Mouse (Mus musculus) midbrain, embryonic 12.5 days (tissue): ENCODE results near the gene Pigz. TPM values are rescaled to one million over a fixed set of nuclear protein-coding genes. Genes with fewer than 3 reads are reported as not detected.
A peak's percentile ranks its signal among the peaks of the same experiment; 100 is the strongest.

Experiments used
- ATAC-seq: fragments of 200-750 bp; cut with Nextera tagmentation; 2 replicates; pipeline ENCODE4 v1.8.0; 2017; ENCODE audit warnings: low read depth, moderate TSS enrichment, moderate library complexity; ENCODE audit not compliant: low FRiP score
- H3K27ac ChIP-seq: fragments of 300-500 bp; sonication (generic); replicated peaks from 2 replicates; pipeline ENCODE4 v1.5.1; 2016; ENCODE audit warnings: mild to moderate bottlenecking
- H3K27me3 ChIP-seq: fragments of 300-500 bp; sonication (generic); 2 replicates; pipeline ENCODE4 v1.6.1; 2016; ENCODE audit warnings: mild to moderate bottlenecking
- H3K36me3 ChIP-seq: fragments of 300-500 bp; sonication (generic); 2 replicates; pipeline ENCODE4 v1.6.1; 2016
- H3K4me1 ChIP-seq: fragments of 300-500 bp; sonication (generic); 2 replicates; pipeline ENCODE4 v1.6.1; 2016
- H3K4me2 ChIP-seq: fragments of 300-500 bp; sonication (generic); replicated peaks from 2 replicates; pipeline ENCODE4 v1.6.1; 2016; ENCODE audit warnings: mild to moderate bottlenecking, moderate library complexity
- H3K4me3 ChIP-seq: fragments of 300-500 bp; sonication (generic); 2 replicates; pipeline ENCODE4 v1.5.1; 2016; ENCODE audit warnings: mild to moderate bottlenecking
- H3K9ac ChIP-seq: fragments of 300-500 bp; sonication (generic); replicated peaks from 2 replicates; pipeline ENCODE4 v1.6.1; 2016; ENCODE audit warnings: mild to moderate bottlenecking, moderate library complexity
- H3K9me3 ChIP-seq: fragments of 300-500 bp; sonication (generic); 2 replicates; pipeline ENCODE4 v1.6.1; 2016; ENCODE audit warnings: mild to moderate bottlenecking
- WGBS: fragments of 180-500 bp; shearing (Covaris S2); methylation state at CpG from one replicate; pipeline ENCODE4 v1.1.7; 2016; 5-methylcytosine and 5-hydroxymethylcytosine counted together
- polyA plus RNA-seq: library from polyadenylated mRNA; unstranded; fragments of >200 nt; fragmentation: Nextera tagmentation; extraction: Ambion mirVana; gene quantifications from 2 replicates; pipeline ENCODE4 v1.2.1, GENCODE M21; 2016

Pigz gene
- polyA plus RNA-seq, 1 experiment from 2014 or later, result 1.4 TPM

DNA sequence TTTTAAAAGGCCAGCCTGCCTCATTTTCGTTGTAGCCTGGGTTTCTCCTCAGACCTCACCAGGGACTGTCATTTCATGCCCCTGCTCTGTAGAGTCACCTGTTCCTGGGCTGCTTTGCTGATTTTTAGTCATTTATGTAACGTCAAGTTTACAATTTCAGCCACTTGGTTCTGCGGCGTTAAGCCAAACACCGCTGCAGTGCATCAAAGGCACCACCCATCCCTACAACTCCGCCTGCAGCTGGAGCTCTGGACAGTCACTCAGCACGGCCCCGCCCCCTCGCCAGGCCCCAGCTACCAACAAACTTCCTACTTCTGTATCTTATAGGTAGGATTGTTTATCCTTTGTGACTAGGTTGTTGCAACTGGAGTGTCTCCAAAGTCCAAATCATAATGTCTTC, 26.8 kb upstream of the Pigz start:
- Histone ChIP-seq H3K36me3 (no peaks in the 10 kb centered on the region), H3K9me3 (no peaks in the 10 kb centered on the region), H3K4me3 (peak overlapping the region; percentile 12; the same call in 1 of the 2 replicates), H3K4me2 (peak overlapping the region; percentile 36), H3K4me1 (peaks cover 10% of the 10 kb centered on the region), H3K27ac (no peak overlapping the region), H3K27me3 (peaks cover 9% of the 10 kb centered on the region; the same call in 1 of the 2 replicates), H3K9ac (no peak overlapping the region)
- no peak for ATAC-seq
- 9% methylated on average over 9 of the region's 9 CpGs for WGBS

DNA sequence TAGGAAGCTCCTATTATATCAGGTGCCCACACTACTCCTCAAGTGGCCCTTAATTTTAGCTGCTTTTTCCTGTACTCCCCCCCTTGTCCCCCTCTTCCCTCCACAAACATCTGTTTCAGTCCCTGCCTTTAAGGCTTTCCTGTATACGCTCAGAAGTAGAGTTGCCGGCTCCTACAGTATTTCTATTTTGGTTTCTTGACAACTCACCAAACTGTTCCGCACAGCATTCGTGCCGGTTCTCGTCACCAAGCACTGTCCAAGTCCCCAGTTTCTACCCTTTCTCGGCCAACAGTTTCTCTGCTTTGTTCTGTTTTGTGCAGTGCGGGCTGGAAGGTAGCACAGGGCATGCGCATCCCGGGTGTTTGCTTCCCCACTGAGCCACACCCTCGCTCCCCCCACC, 24.7 kb upstream of the Pigz start:
- no peaks in the 10 kb centered on the region for H3K36me3 ChIP-seq

DNA sequence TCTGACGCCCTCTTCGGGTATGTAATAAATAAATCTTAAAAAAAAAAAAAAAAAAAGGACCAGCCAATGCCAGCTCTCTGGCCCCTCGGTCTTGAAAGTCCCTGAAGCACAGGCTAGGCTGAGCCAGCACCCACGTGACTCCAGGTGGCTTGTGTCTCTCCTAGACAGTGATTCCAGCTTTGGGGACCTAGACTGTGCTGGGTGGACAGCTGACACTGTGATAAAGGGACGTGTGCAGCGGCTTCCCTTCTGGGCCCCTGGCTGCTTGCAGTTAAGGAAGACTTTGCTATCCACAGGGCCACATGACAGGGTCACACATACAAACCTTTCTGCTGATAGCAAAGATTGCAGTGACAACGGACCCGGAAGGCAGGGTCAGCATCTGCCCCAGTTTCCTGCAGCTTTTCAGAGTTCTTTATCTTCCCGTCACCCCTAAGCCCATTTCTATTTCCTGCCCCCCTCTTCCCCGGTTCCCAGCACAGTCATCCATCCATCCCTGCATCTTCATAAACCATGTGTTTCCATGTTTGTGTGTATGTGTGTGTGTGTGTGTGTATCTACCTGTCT, 23.3 kb upstream of the Pigz start:
- Histone ChIP-seq H3K4me1 (peaks cover 10% of the 10 kb centered on the region), H3K27me3 (peaks cover 9% of the 10 kb centered on the region; the same call in 1 of the 2 replicates), H3K4me3 (no peak overlapping the region), H3K36me3 (no peaks in the 10 kb centered on the region), H3K9me3 (no peaks in the 10 kb centered on the region), H3K4me2 (no peak overlapping the region), H3K27ac (no peak overlapping the region), H3K9ac (no peak overlapping the region)
- WGBS, result 77% methylated on average over 10 of the region's 10 CpGs
- no peak for ATAC-seq

More for the DNA sequence above, 24.7 kb upstream of the Pigz start:
- H3K4me1 ChIP-seq, result peaks cover 10% of the 10 kb centered on the region
- no peak overlapping the region for H3K4me3 ChIP-seq
- 68% methylated on average over 11 of the region's 11 CpGs for WGBS
- no peaks in the 10 kb centered on the region for H3K9me3 ChIP-seq
- H3K4me2 ChIP-seq, result no peak overlapping the region
- no peak overlapping the region for H3K27ac ChIP-seq
- H3K27me3 ChIP-seq, result peaks cover 9% of the 10 kb centered on the region; the same call in 1 of the 2 replicates
- ATAC-seq, result no peak
- H3K9ac ChIP-seq, result no peak overlapping the region

DNA sequence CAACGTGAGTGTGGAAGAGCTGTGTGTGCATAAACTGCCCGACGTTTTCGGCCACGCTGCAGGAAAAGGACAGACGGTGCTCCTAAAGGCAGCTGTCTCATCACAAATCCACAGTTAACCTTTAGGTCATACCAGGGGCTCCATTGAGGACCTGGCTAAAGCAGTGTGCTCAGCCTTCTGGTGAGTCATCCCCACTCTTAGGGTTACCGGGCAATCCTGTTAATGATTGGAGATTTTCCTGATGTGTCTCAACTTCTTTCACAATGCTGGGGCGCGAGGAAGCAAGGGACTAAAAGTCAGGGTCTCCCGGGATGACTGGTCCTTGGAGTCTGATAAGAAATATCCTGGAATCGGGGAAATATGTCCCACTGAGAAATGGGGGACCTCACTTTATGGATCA, 15.9 kb upstream of the Pigz start:
- WGBS, result 81% methylated on average over 11 of the region's 11 CpGs
- H3K4me3 ChIP-seq, result no peak overlapping the region
- no peak overlapping the region for H3K27ac ChIP-seq
- H3K9me3 ChIP-seq, result no peaks in the 10 kb centered on the region
- H3K36me3 ChIP-seq, result no peaks in the 10 kb centered on the region
- peak overlapping the region; percentile 32; the same call in 1 of the 2 replicates for H3K9ac ChIP-seq
- no peak overlapping the region for H3K4me2 ChIP-seq
- ATAC-seq, result no peak
- H3K27me3 ChIP-seq, result no peaks in the 10 kb centered on the region; the same call in 1 of the 2 replicates
- H3K4me1 ChIP-seq, result peaks cover 3% of the 10 kb centered on the region; the same call in 1 of the 2 replicates

DNA sequence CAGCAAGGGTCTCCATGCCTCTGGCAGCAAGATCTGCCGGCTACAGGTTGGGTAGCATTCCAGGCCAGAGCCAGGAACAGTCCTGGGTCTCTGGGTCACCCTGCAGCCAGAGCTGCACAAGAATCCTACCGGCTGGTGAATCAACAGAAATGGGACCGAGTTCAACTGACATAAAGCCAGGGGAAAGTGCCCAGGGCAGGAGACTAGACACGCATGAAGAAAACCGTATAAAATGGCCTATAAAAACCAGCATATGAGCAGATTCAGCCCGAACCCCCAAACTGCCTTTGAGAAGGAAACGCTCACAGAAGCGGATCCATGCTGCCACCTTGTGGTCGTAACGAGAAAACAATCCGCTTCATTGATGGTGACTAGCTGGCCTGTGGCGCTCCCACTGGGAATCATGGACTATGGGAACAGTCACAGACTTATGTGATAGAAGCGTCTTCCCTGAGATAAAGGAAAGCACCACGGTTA, 15.4 kb upstream of the Pigz start:
- Histone ChIP-seq H3K4me1 (peaks cover 3% of the 10 kb centered on the region; the same call in 1 of the 2 replicates), H3K4me3 (no peak overlapping the region), H3K9ac (peak overlapping the region; percentile 32; the same call in 1 of the 2 replicates), H3K36me3 (no peaks in the 10 kb centered on the region), H3K9me3 (no peaks in the 10 kb centered on the region), H3K4me2 (peak overlapping the region; percentile 28; the same call in 1 of the 2 replicates), H3K27me3 (no peaks in the 10 kb centered on the region; the same call in 1 of the 2 replicates), H3K27ac (no peak overlapping the region)
- 5% methylated on average over 14 of the region's 14 CpGs for WGBS
- ATAC-seq, result 0 out of 2 replicates have a peak, but pooled peaks have one; percentile 23

DNA sequence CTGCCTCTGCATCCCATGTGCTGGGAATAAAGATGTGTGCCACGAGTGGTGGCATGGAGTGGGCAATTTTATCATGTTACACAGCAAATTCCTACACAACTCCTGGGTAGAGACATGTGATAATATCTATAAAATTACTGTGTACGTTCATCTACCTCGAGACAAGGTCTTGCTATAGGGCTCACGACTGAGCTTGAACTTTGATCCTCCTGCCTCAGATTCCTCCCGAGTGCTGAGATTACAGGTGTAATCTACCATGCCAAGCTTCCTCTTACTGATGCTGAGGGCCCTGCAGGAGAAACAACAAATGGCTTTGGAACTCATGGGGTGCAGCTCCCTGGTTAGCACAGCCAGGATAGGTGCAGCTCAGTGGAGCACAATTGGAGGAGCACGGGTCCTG, 9.3 kb upstream of the Pigz start:
- H3K27me3 ChIP-seq, result no peaks in the 10 kb centered on the region
- H3K4me3 ChIP-seq, result no peak overlapping the region
- no peaks in the 10 kb centered on the region for H3K36me3 ChIP-seq
- H3K4me2 ChIP-seq, result no peak overlapping the region
- no peak overlapping the region for H3K27ac ChIP-seq
- no peak overlapping the region for H3K9ac ChIP-seq
- WGBS, result 91% methylated on average over 6 of the region's 6 CpGs
- no peak for ATAC-seq
- no peaks in the 10 kb centered on the region for H3K9me3 ChIP-seq
- no peaks in the 10 kb centered on the region for H3K4me1 ChIP-seq

DNA sequence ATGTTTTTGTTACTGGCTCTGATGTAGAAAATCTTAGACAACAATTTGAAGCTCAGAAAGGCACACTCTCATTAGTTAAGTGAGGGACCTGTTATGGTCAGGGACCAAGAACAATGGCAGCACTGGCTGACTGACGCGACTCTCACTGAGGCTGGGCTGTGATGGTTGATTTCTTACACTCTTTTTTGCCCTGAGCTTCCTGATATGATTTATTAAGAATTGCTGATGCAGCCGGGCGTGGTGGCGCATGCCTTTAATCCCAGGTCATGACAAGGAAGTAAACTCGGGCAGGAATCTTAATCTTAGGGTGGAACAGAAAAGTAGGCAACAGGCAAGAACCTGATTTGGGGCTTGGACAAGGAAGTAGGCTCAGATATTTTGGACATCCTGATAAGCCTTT, 7.6 kb upstream of the Pigz start:
- WGBS, result 79% methylated on average over 6 of the region's 6 CpGs
- H3K27me3 ChIP-seq, result peaks cover 8% of the 10 kb centered on the region; the same call in 1 of the 2 replicates
- H3K4me1 ChIP-seq, result no peaks in the 10 kb centered on the region
- H3K9me3 ChIP-seq, result no peaks in the 10 kb centered on the region
- ATAC-seq, result no peak
- no peak overlapping the region for H3K27ac ChIP-seq
- no peak overlapping the region for H3K9ac ChIP-seq
- H3K4me3 ChIP-seq, result no peak overlapping the region
- no peak overlapping the region for H3K4me2 ChIP-seq
- H3K36me3 ChIP-seq, result no peaks in the 10 kb centered on the region

DNA sequence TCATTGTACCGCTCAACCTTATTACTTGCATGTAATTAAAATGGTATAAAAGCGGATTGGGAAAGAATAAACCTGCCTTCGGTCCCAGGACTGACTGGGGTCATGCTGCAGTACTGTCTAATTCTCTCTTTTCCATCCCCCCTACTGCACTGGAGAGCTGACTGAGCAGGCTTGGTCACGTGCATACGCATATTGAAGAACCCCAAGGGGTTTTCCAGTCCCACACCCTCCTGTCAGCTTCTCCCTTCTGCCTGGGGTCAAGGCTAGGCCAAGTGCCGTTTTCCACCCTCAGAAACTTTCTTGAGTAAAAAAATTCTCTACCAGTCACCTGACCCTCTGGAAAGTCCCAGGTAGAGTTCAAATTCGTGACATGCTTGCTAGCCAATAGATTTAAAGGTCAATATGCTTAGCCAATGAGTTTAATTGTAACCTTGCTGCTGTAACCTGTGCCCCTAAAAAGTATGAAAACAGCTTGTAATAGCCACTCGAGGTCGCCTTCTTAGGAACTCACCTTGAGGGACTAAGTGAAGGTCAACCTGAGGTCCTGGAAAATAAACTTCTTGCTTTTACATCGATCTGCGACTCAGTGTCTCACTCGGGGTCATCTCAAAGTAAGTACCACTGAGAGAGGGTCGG, 7.0 kb upstream of the Pigz start:
- ATAC-seq, result no peak
- peaks cover 11% of the 10 kb centered on the region; the same call in 1 of the 2 replicates for H3K27me3 ChIP-seq
- no peaks in the 10 kb centered on the region for H3K9me3 ChIP-seq
- H3K4me1 ChIP-seq, result no peaks in the 10 kb centered on the region
- WGBS, result 87% methylated on average over 13 of the region's 13 CpGs
- H3K9ac ChIP-seq, result no peak overlapping the region
- H3K4me3 ChIP-seq, result no peak overlapping the region
- H3K36me3 ChIP-seq, result no peaks in the 10 kb centered on the region
- H3K27ac ChIP-seq, result no peak overlapping the region
- H3K4me2 ChIP-seq, result no peak overlapping the region

DNA sequence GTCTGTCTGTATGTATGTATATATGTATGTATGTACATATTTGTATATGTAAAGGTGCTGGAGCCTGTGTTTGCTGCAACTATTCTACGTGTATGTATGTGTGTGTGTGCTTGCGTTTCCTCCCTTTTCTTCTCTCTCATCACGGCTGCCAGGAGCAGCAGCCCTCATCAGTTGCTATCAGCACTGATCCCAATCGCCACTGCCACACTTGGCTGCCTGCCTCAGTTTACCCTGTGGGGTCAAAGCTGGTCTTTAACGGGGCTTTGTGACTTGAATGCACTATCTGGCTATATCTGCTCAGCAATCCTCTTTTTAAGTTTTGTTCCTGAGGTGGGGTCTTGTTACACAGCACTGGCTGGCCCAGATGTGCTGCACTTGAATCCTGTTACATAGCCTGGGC, 6.2 kb upstream of the Pigz start:
- H3K4me1 ChIP-seq, result peaks cover 5% of the 10 kb centered on the region
- 87% methylated on average over 5 of the region's 5 CpGs for WGBS
- no peak overlapping the region for H3K4me2 ChIP-seq
- no peak overlapping the region for H3K4me3 ChIP-seq
- no peak overlapping the region for H3K9ac ChIP-seq
- no peak overlapping the region for H3K27ac ChIP-seq
- no peaks in the 10 kb centered on the region for H3K9me3 ChIP-seq
- H3K27me3 ChIP-seq, result peaks cover 15% of the 10 kb centered on the region
- H3K36me3 ChIP-seq, result no peaks in the 10 kb centered on the region
- no peak for ATAC-seq

DNA sequence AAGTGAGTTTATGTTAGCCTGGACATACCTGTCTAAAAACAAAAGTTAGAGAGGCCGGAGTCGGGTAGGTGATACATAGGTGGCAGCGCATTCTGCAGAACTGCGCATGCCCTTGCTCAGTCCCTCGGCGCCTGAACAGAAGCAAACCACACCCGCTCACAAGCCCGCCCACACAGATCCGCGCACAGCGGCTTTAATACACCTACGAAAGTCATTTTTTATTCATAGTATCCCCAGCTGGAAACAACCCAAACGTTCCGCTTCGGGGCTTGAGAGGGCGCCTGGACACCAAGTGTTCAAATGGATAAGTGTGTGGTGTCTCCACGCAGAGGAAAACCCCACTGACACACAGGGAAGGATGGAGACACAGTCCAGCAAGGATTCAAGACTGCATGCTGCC, 2.3 kb upstream of the Pigz start:
- Histone ChIP-seq H3K4me1 (peaks cover 32% of the 10 kb centered on the region), H3K9ac (no peak overlapping the region), H3K27me3 (peaks cover 48% of the 10 kb centered on the region), H3K9me3 (no peaks in the 10 kb centered on the region), H3K4me3 (no peak overlapping the region), H3K27ac (no peak overlapping the region), H3K4me2 (no peak overlapping the region), H3K36me3 (no peaks in the 10 kb centered on the region)
- WGBS, result 57% methylated on average over 17 of the region's 17 CpGs
- ATAC-seq, result no peak

DNA sequence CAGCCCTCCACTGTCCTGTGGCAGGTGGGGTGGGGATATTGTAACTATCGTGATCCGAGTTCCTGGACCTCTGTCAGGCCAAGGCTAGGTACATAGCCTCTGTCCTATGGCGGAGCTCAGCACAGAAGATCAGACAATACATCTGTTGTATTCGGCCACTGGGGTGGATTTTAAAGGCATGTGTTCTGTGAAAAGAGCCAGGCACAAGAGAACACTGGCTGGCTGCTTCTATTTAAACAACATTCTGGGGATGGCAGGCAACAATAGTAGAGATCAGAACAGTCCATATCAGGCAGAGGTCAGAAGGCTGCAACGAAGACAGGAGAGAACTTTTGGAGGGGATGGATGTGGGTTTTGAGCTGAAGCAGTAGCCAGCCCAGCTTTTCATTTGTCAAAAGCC, 1.4 kb upstream of the Pigz start:
- no peak overlapping the region; the same call in 1 of the 2 replicates for H3K4me2 ChIP-seq
- peak; percentile 13 for ATAC-seq

More for the DNA sequence above, 1.4 kb upstream of the Pigz start:
- no peak overlapping the region for H3K9ac ChIP-seq
- H3K27ac ChIP-seq, result peak overlapping the region; percentile 88
- peaks cover 54% of the 10 kb centered on the region for H3K27me3 ChIP-seq
- H3K9me3 ChIP-seq, result no peaks in the 10 kb centered on the region
- 32% methylated on average over 5 of the region's 5 CpGs for WGBS
- H3K36me3 ChIP-seq, result no peaks in the 10 kb centered on the region
- no peak overlapping the region for H3K4me3 ChIP-seq
- peaks cover 32% of the 10 kb centered on the region for H3K4me1 ChIP-seq
